Mouse (Mus musculus) neural tube, embryonic 14.5 days (tissue): Measurements from ENCODE around the gene E4f1. TPM values are rescaled to one million over a fixed set of nuclear protein-coding genes. Genes with fewer than 3 reads are reported as not detected.
A peak's percentile ranks its signal among the peaks of the same experiment; 100 is the strongest.

Experiments
- ATAC-seq: fragments of 200-750 bp; cut with Nextera tagmentation; 2 replicates; pipeline ENCODE4 v1.8.0; 2017; ENCODE audit warnings: low read depth, mild to moderate bottlenecking, moderate TSS enrichment, moderate library complexity
- H3K27ac ChIP-seq: fragments of 300-500 bp; sonication (generic); 2 replicates; pipeline ENCODE4 v1.5.1; 2014; ENCODE audit warnings: low read depth, mild to moderate bottlenecking, control low read depth, low read length, moderate library complexity, mixed read lengths
- H3K27me3 ChIP-seq: fragments of 300-500 bp; sonication (generic); 2 replicates; pipeline ENCODE4 v1.6.1; 2014; ENCODE audit warnings: low read length; ENCODE audit not compliant: control insufficient read depth, insufficient read depth
- H3K36me3 ChIP-seq: fragments of 300-500 bp; sonication (generic); 2 replicates; pipeline ENCODE4 v1.6.1; 2014; ENCODE audit warnings: low read length, mixed read lengths; ENCODE audit not compliant: control insufficient read depth, insufficient read depth
- H3K4me1 ChIP-seq: fragments of 300-500 bp; sonication (generic); 2 replicates; pipeline ENCODE4 v1.6.1; 2014; ENCODE audit warnings: low read length; ENCODE audit not compliant: control insufficient read depth, insufficient read depth
- H3K4me2 ChIP-seq: fragments of 300-500 bp; sonication (generic); 2 replicates; pipeline ENCODE4 v1.6.1; 2014; ENCODE audit warnings: mild to moderate bottlenecking, low read depth, low read length, control low read depth
- H3K4me3 ChIP-seq: fragments of 300-500 bp; sonication (generic); 2 replicates; pipeline ENCODE4 v1.5.1; 2014; ENCODE audit warnings: low read depth, low read length, control low read depth, mixed read lengths
- H3K9ac ChIP-seq: fragments of 300-500 bp; sonication (generic); replicated peaks from 2 replicates; pipeline ENCODE4 v1.6.1; 2014; ENCODE audit warnings: low read depth, mild to moderate bottlenecking, control low read depth, low read length, mixed read lengths
- H3K9me3 ChIP-seq: fragments of 300-500 bp; sonication (generic); 2 replicates; pipeline ENCODE4 v1.6.1; 2016; ENCODE audit warnings: low read length; ENCODE audit not compliant: control insufficient read depth
- WGBS: fragments of 180-500 bp; shearing (Covaris S2); extraction: QIAGEN DNeasy Blood & Tissue Kit; methylation state at CpG from one replicate; pipeline ENCODE4 v1.1.7; 2014; 5-methylcytosine and 5-hydroxymethylcytosine counted together
- polyA plus RNA-seq: library from polyadenylated mRNA; unstranded; fragments of >200 nt; fragmentation: Nextera tagmentation; extraction: Ambion mirVana; gene quantifications from 2 replicates; pipeline ENCODE4 v1.2.1, GENCODE M21; 2014

E4f1 gene
- polyA plus RNA-seq, result 34.6 and 36.9 TPM in 2 replicates

DNA sequence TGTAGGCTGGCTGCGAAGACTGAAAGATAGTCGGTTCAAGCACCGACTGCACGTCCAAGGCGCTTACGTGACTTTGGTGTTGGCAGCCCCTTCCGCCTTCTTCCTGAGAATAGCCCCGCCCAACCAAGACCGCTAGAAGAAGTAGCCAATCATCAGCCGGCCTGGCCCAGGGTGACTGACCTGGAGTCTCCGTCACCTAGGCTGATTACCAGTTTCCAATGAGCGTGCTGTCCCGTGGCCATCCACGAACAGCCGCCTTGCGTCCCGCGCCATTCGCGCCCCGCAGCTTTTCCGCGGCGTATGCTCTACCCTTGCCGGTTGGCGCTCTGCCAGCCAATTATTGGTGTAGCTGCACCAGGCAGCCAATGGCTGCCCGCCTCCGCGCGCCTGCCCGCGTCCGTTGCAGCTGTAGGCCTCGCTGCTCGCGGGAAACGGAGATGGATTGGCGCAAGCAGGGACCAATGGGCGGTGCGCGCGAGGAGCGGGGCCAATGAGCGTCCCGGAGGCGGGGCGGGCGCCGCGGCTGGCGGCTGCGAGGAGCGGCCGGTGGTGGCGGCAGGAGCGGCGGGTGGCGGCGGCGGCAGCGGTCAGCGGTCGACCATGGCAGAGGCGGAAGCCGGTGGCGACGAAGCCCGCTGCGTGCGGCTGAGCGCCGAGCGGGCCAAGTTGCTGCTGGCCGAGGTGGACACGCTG lies at the start of gene E4f1, which contains the start of gene Pgp:
TSS of gene E4f1 (minus strand) at position 404 of the 693 bp plus-strand sequence.
TSS of gene Pgp (plus strand) at position 483 of the 693 bp plus-strand sequence.
- peak; percentile 97 for ATAC-seq
- Histone ChIP-seq H3K27ac (peak within 1 kb of the TSS; percentile 85), H3K4me3 (peak within 1 kb of the TSS; percentile 78), H3K9ac (peak within 1 kb of the TSS; percentile 87), H3K36me3 (peaks cover 14% of the 10 kb centered on the region), H3K9me3 (no peaks in the 10 kb centered on the region), H3K4me2 (peak within 1 kb of the TSS; percentile 99), H3K4me1 (peaks cover 31% of the 10 kb centered on the region), H3K27me3 (peaks cover 3% of the 10 kb centered on the region; the same call in 1 of the 2 replicates)
- WGBS, result 0% methylated on average over 69 of the region's 75 CpGs

DNA sequence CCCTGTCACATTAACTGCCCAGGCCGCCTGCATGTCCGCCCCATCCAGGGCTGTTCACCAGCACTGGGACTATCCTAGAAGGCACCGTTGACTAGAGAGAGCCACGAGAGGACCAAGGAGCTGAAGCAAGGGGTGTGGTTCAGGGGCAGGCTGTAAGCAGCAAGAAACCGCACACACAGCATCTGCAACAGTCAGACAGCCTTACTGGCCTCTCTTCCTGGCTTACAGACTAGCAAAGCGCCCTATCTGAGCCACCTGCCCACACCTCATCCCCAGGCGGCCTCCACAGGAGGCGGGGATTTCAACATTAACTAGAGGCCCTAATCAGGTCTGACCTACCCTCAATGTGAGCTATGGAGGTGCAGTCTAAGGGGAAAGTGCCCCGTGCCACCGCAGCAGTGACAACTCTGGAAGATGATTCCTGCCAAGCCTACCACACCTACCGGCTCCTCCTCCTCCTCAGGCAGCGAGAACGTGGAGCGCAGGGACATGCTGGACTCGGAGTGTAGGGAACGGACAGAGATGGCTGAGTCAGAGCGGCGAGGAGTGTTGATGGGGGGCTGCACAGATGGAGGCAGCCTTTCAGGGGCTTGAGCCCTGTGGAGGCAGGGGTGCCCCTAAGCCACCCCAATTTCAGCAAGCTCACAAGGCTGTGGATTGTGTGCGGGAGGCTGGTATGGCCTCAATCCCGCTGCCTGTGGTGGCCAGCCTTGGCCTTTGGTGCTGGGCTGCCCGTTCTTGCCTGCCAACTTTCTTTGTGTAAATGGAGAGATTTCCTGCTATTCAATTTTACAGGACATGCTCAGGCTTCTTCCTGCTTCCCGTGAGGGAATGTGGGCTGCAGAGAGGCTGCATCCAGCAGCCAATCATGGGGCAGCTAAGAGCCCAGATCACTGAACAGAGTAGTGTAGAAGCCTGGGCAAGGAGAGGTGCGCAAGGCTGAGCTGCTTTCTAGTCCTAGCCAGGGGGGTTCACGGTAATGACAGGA lies 44.5 kb upstream of the E4f1 start:
- no peak overlapping the region for H3K4me3 ChIP-seq
- no peak for ATAC-seq
- peaks cover 50% of the 10 kb centered on the region for H3K36me3 ChIP-seq
- no peaks in the 10 kb centered on the region for H3K9me3 ChIP-seq
- H3K9ac ChIP-seq, result no peak overlapping the region
- H3K4me1 ChIP-seq, result no peaks in the 10 kb centered on the region
- no peaks in the 10 kb centered on the region for H3K27me3 ChIP-seq
- WGBS, result 88% methylated on average over 24 of the region's 24 CpGs
- no peak overlapping the region for H3K27ac ChIP-seq
- no peak overlapping the region for H3K4me2 ChIP-seq

- no peaks in the 10 kb centered on the region for H3K4me1 ChIP-seq
- H3K27me3 ChIP-seq, result no peaks in the 10 kb centered on the region
- no peak overlapping the region for H3K9ac ChIP-seq
- WGBS, result 57% methylated on average over 5 of the region's 5 CpGs
- H3K27ac ChIP-seq, result no peak overlapping the region
- H3K4me3 ChIP-seq, result no peak overlapping the region
- H3K36me3 ChIP-seq, result peaks cover 55% of the 10 kb centered on the region
- no peaks in the 10 kb centered on the region for H3K9me3 ChIP-seq
- ATAC-seq, result peak; percentile 62; the same call in 1 of the 2 replicates
- no peak overlapping the region for H3K4me2 ChIP-seq
These were observed 43.5 kb upstream of the E4f1 start for GRCm38 (mm10) chr17:24513609-24514008.

DNA sequence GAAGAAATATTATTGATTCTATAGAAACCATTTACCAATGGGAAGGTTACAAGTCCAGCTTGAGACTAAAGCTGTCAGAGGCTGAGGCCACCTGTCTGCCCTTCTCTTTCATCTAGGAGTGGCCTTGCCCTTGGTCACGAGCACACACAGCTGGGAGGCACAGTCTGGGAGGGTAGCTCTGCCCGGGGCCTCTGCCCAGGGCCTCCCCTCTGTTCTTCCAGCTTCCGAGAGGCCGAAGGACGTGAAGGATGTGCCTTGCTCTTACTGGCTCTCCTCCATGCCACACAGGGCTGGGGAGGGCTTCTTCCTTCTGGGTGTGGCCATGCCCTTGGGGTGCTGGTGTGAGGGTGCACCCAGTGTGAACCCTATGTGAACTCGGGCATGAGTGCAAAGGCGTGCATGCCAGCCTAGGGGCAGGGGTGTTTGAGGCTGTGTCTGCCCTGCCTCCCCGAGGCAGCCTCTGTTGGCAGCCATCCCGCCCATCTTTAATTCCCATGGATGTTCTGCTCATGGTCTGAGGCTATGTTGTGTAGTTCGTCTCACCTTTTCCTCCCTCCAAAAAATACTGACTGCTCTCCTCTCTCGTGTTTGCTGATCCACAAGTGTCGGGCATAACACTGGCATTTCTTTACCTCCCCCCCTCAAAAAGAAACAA lies 37.8 kb upstream of the E4f1 start:
- Histone ChIP-seq H3K4me3 (no peak overlapping the region), H3K9ac (no peak overlapping the region), H3K27ac (no peak overlapping the region), H3K9me3 (no peaks in the 10 kb centered on the region), H3K4me1 (0 out of 2 replicates have a peak, but pooled peaks cover 6% of the 10 kb centered on the region), H3K36me3 (peaks cover 69% of the 10 kb centered on the region), H3K27me3 (no peaks in the 10 kb centered on the region), H3K4me2 (no peak overlapping the region)
- WGBS, result 75% methylated on average over 12 of the region's 12 CpGs
- ATAC-seq, result no peak

DNA sequence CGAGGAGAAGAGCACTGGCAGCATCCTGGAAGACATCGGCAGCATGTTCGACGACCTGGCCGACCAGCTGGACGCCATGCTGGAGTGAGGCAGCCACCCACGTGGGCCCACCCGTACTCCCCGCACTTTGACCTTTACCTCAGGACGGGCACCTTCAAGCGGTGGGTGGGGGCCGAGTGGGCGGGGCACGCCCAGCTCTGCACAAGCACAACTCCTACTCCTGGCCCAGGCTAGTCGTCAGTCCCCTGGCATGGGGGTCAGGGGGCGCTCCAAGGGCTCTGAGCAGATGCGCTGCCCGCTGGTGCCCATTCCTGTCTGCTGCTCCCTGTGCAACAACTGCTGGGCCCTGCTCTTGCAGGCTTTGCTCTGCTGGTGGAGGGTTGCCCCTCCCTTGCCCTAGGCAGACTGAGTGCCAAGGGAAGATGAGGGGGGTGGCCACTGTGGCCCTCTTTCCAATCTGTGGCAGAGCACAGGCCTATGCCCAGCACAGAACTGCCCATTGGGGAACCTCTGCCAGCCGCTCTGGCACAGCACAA lies 37.1 kb upstream of the E4f1 start:
- H3K4me1 ChIP-seq, result 0 out of 2 replicates have a peak, but pooled peaks cover 6% of the 10 kb centered on the region
- no peak overlapping the region for H3K9ac ChIP-seq
- no peak overlapping the region for H3K27ac ChIP-seq
- WGBS, result 46% methylated on average over 15 of the region's 19 CpGs
- no peaks in the 10 kb centered on the region for H3K9me3 ChIP-seq
- H3K4me2 ChIP-seq, result no peak overlapping the region
- no peaks in the 10 kb centered on the region for H3K27me3 ChIP-seq
- no peak overlapping the region for H3K4me3 ChIP-seq
- ATAC-seq, result no peak
- H3K36me3 ChIP-seq, result peaks cover 73% of the 10 kb centered on the region

DNA sequence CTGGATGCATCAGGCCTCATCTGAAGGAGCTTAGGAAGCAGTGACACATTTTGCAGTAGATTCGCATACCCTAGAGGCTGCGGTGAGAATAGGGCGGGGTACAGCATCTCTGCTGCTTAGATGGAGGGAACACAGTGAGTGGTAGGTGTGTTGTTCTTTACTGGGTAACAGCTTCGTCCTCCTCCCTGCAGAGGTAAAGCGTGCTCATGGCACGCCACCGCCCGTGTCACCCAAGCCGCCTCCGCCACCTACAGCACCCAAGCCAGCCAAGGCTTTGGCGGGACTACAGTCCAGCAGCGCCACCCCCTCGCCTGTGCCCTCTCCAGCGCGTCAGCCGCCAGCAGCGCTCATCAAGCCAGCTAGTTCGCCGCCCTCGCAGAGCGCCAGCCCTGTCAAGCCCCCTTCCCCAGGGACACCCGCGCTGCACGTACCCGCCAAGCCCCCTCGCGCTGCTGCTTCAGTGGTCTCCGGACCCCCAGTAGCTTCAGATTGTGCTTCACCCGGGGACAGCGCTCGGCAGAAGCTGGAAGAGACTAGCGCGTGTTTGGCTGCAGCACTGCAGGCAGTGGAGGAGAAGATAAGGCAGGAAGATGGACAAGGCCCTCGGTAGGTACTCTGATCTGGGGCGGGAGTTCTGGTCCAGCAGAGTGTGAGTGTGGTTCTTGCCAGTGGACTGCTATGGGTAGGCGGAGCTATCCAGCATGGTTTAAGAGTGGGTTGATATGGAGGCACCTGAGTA lies 36.4 kb upstream of the E4f1 start:
- H3K4me3 ChIP-seq, result no peak overlapping the region
- H3K27me3 ChIP-seq, result no peaks in the 10 kb centered on the region
- no peaks in the 10 kb centered on the region for H3K9me3 ChIP-seq
- ATAC-seq, result peak; percentile 28; the same call in 1 of the 2 replicates
- H3K4me1 ChIP-seq, result 0 out of 2 replicates have a peak, but pooled peaks cover 6% of the 10 kb centered on the region
- H3K9ac ChIP-seq, result no peak overlapping the region
- peaks cover 73% of the 10 kb centered on the region for H3K36me3 ChIP-seq
- 35% methylated on average over 29 of the region's 36 CpGs for WGBS
- no peak overlapping the region for H3K27ac ChIP-seq
- no peak overlapping the region for H3K4me2 ChIP-seq

DNA sequence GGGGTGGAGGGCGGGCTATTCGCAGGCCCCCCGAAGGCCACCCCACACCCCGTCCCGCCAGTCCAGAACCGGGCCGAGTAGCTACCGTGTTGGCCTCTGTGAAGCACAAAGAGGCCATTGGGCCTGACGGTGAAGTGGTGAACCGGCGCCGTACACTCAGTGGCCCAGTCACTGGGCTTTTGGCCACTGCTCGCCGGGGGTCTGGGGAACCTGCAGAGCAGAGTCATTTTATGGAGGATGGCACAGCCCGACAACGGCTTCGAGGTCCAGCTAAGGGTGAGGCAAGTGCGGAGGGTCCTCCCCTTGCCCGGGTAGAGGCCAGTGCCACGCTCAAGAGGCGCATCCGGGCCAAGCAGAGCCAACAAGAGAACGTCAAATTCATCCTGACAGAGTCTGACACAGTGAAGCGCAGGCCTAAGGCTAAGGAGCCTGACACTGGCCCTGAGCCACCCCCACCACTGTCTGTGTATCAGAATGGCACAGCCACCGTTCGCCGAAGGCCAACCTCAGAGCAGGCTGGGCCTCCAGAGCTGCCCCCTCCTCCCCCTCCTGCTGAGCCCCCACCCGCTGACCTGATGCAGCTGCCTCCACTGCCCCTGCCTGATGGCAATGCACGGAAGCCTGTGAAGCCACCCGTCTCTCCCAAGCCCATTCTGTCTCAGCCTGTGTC lies 35.3 kb upstream of the E4f1 start:
- no peaks in the 10 kb centered on the region for H3K9me3 ChIP-seq
- WGBS, result 88% methylated on average over 30 of the region's 30 CpGs
- no peak overlapping the region for H3K27ac ChIP-seq
- no peak overlapping the region for H3K9ac ChIP-seq
- no peak overlapping the region for H3K4me3 ChIP-seq
- ATAC-seq, result no peak
- H3K4me2 ChIP-seq, result no peak overlapping the region
- no peaks in the 10 kb centered on the region for H3K27me3 ChIP-seq
- H3K4me1 ChIP-seq, result 0 out of 2 replicates have a peak, but pooled peaks cover 6% of the 10 kb centered on the region
- peaks cover 77% of the 10 kb centered on the region for H3K36me3 ChIP-seq
